8 mouse cellular contexts compared by ENCODE assay signal in the genomic region with DNA sequence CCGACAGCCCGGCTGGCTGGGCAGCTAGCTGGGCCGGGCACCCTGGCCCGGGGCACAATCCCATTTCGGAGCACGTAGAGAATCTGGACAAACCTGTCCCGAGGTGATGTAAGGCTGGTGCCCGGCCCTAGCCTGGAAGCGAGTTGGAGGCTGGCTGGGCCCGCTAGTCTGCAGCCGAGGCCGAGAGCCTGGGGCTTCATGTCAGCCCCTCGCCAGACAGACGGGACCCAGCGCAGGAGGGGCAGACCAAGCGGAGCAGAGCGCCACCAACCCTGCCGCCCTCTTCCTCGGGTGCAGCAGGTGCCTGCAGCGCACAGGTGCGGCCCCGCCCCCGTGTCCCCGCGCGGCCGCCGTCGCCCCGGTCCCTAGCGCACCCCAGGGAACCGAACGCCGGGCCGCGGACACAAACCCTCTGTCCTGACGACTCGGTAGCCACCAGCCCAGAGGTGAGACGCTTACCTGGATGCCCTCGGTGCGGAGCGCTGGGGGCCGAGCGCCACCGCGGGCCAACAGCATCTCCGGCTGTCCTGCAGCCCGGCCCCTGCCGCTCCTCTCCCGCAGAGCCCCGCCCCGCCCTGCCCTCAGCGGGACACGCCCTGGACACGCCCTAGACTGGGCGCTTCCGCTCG.
DNase-seq lines count a peak whose midpoint lies in the region; ATAC-seq and TF ChIP-seq lines count a peak whose summit lies in the region.

No protein-coding gene starts in this region.

- peak overlapping the region; percentile 81 for H3K9ac ChIP-seq in kidney, embryonic 16.5 days (replicated peaks; ENCODE audit: low read length)
- peak overlapping the region; percentile 85 for H3K9ac ChIP-seq in heart, embryonic 15.5 days
- peak overlapping the region; percentile 70 for H3K9ac ChIP-seq in liver, postnatal 0 days (replicated peaks)
- H3K9ac ChIP-seq in stomach, postnatal 0 days (ENCODE audit: low read length), result peak overlapping the region; percentile 76

- TF ChIP-seq EP300 in liver, postnatal 0 days (IDR thresholded peaks at IDR 0.05; ENCODE audit: low read depth), result no peak
- peak; percentile 52 for TF ChIP-seq EP300 in stomach, postnatal 0 days (optimal IDR thresholded peaks at IDR 0.05)

- ATAC-seq in kidney, embryonic 16.5 days (ENCODE audit: low FRiP score, low TSS enrichment), result no peak; the same call in 1 of the 2 replicates
- peak; percentile 47 for ATAC-seq in activated CD4-positive, CD25-positive, alpha-beta regulatory T cell, adult 4 months
- ATAC-seq in heart, embryonic 15.5 days (replicated peaks; ENCODE audit: insufficient number of reproducible peaks, insufficient read depth, low FRiP score, low read depth), result peak; percentile 41; the same call in 1 of the 2 replicates
- ATAC-seq in liver, postnatal 0 days, result peak; percentile 60
- peak; percentile 65 for ATAC-seq in stomach, postnatal 0 days (ENCODE audit: low FRiP score, low TSS enrichment)

- WGBS in kidney, embryonic 16.5 days, result under 1% methylated on average over 55 of the region's 58 CpGs
- under 1% methylated on average over 54 of the region's 58 CpGs for WGBS in heart, embryonic 15.5 days
- under 1% methylated on average over 45 of the region's 58 CpGs for whole genome bisulfite sequencing in liver, postnatal 0 days (ENCODE audit: insufficient replicate concordance)
- WGBS in stomach, postnatal 0 days, result under 1% methylated on average over 48 of the region's 58 CpGs

- intact Hi-C loops in left cerebral cortex, postnatal 36 days (cut with DNase I), result no loop called here

- H3K4me2 ChIP-seq in kidney, embryonic 16.5 days (replicated peaks; ENCODE audit: low read depth, low read length), result peak overlapping the region; percentile 80
- peak overlapping the region; percentile 93 for H3K4me2 ChIP-seq in heart, embryonic 15.5 days
- peak overlapping the region; percentile 95 for H3K4me2 ChIP-seq in liver, postnatal 0 days (ENCODE audit: low read depth, low read length)
- H3K4me2 ChIP-seq in stomach, postnatal 0 days (replicated peaks; ENCODE audit: low read depth), result peak overlapping the region; percentile 83

- H3K9me3 ChIP-seq in kidney, embryonic 16.5 days (ENCODE audit: low read length), result no peaks in the 10 kb centered on the region
- H3K9me3 ChIP-seq in heart, embryonic 15.5 days (replicated peaks), result no peaks in the 10 kb centered on the region
- H3K9me3 ChIP-seq in liver, postnatal 0 days (ENCODE audit: low read length), result no peaks in the 10 kb centered on the region
- H3K9me3 ChIP-seq in stomach, postnatal 0 days (ENCODE audit: control insufficient read depth, low read length), result no peaks in the 10 kb centered on the region

- peak overlapping the region; percentile 73 for H3K27ac ChIP-seq in kidney, embryonic 16.5 days (ENCODE audit: low read length)
- H3K27ac ChIP-seq in heart, embryonic 15.5 days, result peak overlapping the region; percentile 52
- H3K27ac ChIP-seq in liver, postnatal 0 days (ENCODE audit: low read depth), result peak overlapping the region; percentile 46; the same call in 1 of the 2 replicates
- peak overlapping the region; percentile 85 for H3K27ac ChIP-seq in stomach, postnatal 0 days (replicated peaks)

- peak overlapping the region; percentile 76 for H3K4me3 ChIP-seq in kidney, embryonic 16.5 days (ENCODE audit: low read length)
- peak overlapping the region; percentile 93 for H3K4me3 ChIP-seq in heart, embryonic 15.5 days
- peak overlapping the region; percentile 83 for H3K4me3 ChIP-seq in liver, postnatal 0 days (ENCODE audit: low read depth, low read length)
- peak overlapping the region; percentile 90 for H3K4me3 ChIP-seq in stomach, postnatal 0 days (ENCODE audit: low read depth, low read length)

- H3K36me3 ChIP-seq in kidney, embryonic 16.5 days (ENCODE audit: insufficient read depth, low read length), result peaks cover 12% of the 10 kb centered on the region
- H3K36me3 ChIP-seq in heart, embryonic 15.5 days, result peaks cover 4% of the 10 kb centered on the region; the same call in 1 of the 2 replicates
- peaks cover 6% of the 10 kb centered on the region for H3K36me3 ChIP-seq in liver, postnatal 0 days (replicated peaks; ENCODE audit: insufficient read depth, low read length)
- peaks cover 5% of the 10 kb centered on the region; the same call in 1 of the 2 replicates for H3K36me3 ChIP-seq in stomach, postnatal 0 days (ENCODE audit: control insufficient read depth, insufficient read depth, low read length)

- peaks cover 31% of the 10 kb centered on the region for H3K4me1 ChIP-seq in kidney, embryonic 16.5 days (ENCODE audit: insufficient read depth, low read length)
- H3K4me1 ChIP-seq in heart, embryonic 15.5 days (replicated peaks), result peaks cover 14% of the 10 kb centered on the region
- H3K4me1 ChIP-seq in liver, postnatal 0 days (ENCODE audit: insufficient read depth), result peaks cover 9% of the 10 kb centered on the region; the same call in 1 of the 2 replicates
- 0 out of 2 replicates have a peak, but pooled peaks cover 2% of the 10 kb centered on the region for H3K4me1 ChIP-seq in stomach, postnatal 0 days (replicated peaks; ENCODE audit: control insufficient read depth, insufficient read depth)

- no peaks in the 10 kb centered on the region for H3K27me3 ChIP-seq in kidney, embryonic 16.5 days (ENCODE audit: insufficient read depth, low read length)
- no peaks in the 10 kb centered on the region for H3K27me3 ChIP-seq in heart, embryonic 15.5 days
- H3K27me3 ChIP-seq in liver, postnatal 0 days (ENCODE audit: insufficient read depth, low read length), result no peaks in the 10 kb centered on the region
- H3K27me3 ChIP-seq in stomach, postnatal 0 days (ENCODE audit: control insufficient read depth, insufficient read depth, low read length), result no peaks in the 10 kb centered on the region

- no peak for TF ChIP-seq CTCF in liver, postnatal 0 days (IDR thresholded peaks at IDR 0.05; ENCODE audit: low read depth)
- no peak for TF ChIP-seq CTCF in stomach, postnatal 0 days (IDR thresholded peaks at IDR 0.05; ENCODE audit: low read depth)

- DNase-seq in kidney, postnatal 14 days, result no peak
- no peak for DNase-seq in liver, postnatal 0 days
- peak; percentile 76 for DNase-seq in stomach, postnatal 0 days (ENCODE audit: low spot score)
- no peak for DNase-seq in left cerebral cortex, postnatal 36 days (ENCODE audit: low spot score in 2 of 2)
- DNase-seq in ovary, postnatal 36 days (ENCODE audit: low spot score), result no peak
